Mouse (Mus musculus): ENCODE measurements around the gene Pknox2.

DNA sequence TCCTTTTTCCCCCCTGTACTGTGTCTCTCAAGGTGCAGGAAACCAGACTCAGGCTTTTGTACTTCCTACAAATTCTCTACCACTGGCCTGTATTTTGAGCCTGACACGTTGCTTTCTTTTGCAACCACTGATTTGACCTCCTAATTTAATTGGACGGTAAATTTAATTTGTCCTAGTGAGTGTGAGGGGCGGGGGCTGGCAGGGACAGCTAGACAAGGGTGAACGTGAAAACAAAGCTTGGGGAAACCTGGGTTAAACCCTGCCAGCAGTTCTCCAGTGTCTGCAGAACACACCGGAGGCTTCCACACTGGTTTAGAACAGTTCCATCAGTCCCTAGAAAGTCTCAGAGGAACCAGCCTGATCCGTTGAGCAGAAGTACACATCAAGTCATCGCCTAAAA, 31.4 kb downstream of the Pknox2 start:
- TF ChIP-seq CTCF (IDR thresholded peaks at IDR 0.05; ENCODE audit: low read depth) (no peak), EP300 (IDR thresholded peaks at IDR 0.05; ENCODE audit: low read depth) (no peak)
